Mouse (Mus musculus) heart, postnatal 0 days (tissue): Measurements from ENCODE around the gene Acot7.

Experiments used
- CTCF ChIP-seq: IDR thresholded peaks from 2 replicates; pipeline ENCODE4 v1.5.1; 2016; ENCODE audit warnings: antibody characterized with exemption, control low read depth, low read depth
- EP300 ChIP-seq: IDR thresholded peaks from 2 replicates; pipeline ENCODE4 v1.6.1; 2016; ENCODE audit warnings: antibody characterized with exemption, low read depth

DNA sequence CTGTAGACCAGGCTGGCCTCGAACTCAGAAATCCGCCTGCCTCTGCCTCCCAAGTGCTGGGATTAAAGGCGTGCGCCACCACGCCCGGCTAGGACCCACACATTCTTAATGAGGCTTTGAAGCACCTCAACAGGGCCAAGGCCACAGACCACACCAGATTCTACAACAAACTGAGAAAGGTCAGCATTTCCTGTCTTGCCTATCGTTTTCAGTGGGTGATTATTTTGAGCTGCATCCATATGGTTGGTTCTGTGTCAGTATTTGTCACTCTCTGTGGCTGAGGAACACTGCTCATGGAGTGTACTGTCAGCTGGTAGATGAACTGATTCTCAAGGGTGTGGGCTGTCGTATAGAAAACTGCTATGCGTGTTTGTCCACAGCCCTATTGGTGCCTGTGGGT is 18.3 kb downstream of the Acot7 start:
- TF ChIP-seq CTCF (no peak), EP300 (no peak)
